Mouse (Mus musculus) embryonic fibroblast, embryonic 13.5 days (primary cell): ENCODE results near the gene Chrm1.

ENCODE experiments used
- CTCF ChIP-seq: IDR thresholded peaks from 2 replicates; pipeline ENCODE4 v1.5.1; 2011; ENCODE audit warnings: mild to moderate bottlenecking, control low read depth, low read length, moderate library complexity, borderline replicate concordance; ENCODE audit not compliant: insufficient read depth
- POLR2A ChIP-seq: IDR thresholded peaks from 2 replicates; pipeline ENCODE4 v1.6.1; 2011; ENCODE audit warnings: low read depth, mild to moderate bottlenecking, control low read depth, low read length, moderate library complexity

- no peak for TF ChIP-seq POLR2A
- TF ChIP-seq CTCF: no peak
Observed at GRCm38 (mm10) chr19:8630826-8631225, 32.8 kb upstream of the Chrm1 start.
